Mouse (Mus musculus): ENCODE measurements around the gene Snrpa.
A peak's percentile ranks its signal among the peaks of the same experiment; 100 is the strongest.

DNA sequence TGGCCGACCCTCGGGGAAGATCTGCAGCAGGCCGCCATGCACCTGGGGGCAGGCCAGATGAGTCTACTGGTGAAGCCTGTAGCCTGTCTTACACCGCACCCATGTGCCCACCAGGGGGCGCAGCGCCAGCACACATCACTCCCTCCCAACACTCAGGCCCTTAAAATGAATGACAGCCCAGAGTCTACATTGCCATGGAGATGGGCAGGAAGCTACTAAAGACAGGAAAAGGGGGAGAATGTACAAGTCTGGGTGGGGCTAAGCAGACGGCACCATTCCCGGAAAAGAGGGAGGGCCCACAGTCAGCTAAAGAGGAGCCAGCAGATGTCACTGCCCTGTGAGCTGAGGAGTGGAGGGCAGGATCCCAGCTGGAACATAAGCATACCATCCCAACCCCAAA, 36.2 kb downstream of the Snrpa start:
- TF ChIP-seq CTCF (IDR thresholded peaks at IDR 0.05; ENCODE audit: extremely low read depth, insufficient read depth, low read length): peak; percentile 78
- no peak for TF ChIP-seq POLR2A (IDR thresholded peaks at IDR 0.05; ENCODE audit: extremely low read depth, insufficient read depth, low read length)
